Mouse (Mus musculus): Measurements from ENCODE around the gene Ly6g6c. TPM values are rescaled to one million over a fixed set of nuclear protein-coding genes. Genes with fewer than 3 reads are reported as not detected.

Gene Ly6g6c
- polyA plus RNA-seq, 1 experiment from 2014 or later = 0.87 TPM

- peaks cover 59% of the 10 kb centered on the region for H3K4me1 ChIP-seq
These were observed 15.6 kb upstream of the Ly6g6c start, which contains the start of gene Clic1 for GRCm38 (mm10) chr17:35049561-35050016. Gene Clic1 (plus strand): TSS chr17:35049966.

DNA sequence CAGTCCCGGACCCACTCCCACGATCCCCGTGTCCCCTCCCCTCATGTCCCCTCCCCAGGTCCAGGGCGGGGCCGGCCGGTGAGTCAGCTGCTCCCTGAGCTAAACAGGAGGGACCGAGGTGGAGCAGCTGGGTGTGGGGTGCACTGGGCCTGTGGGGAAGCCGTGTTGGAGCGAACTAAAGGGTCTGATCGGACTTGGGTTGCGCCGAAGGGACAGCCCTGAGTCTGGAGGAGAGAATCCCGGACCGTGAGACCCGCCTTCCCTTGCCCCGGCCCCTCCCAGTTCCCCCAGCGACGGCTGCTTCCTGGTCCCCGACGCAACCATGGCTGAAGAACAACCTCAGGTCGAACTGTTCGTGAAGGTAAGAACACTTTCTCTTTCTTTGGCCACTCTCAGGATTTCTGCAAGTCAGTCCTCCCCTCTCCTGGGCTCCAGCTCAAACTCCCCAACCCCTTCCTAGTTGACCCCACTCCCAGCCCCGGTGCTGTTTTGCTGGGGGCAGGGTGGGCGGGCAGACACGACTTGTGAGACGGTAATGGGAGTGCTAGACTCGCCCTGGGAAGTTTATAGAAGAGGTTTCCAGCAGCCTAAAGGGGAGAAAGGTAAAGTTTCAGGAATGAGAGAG lies 14.9 kb upstream of the Ly6g6c start:
- H3K27ac ChIP-seq = peak overlapping the region; percentile 99
- H3K4me1 ChIP-seq = peaks cover 57% of the 10 kb centered on the region
- no peaks in the 10 kb centered on the region for H3K9me3 ChIP-seq
- peak overlapping the region; percentile 67 for H3K4me3 ChIP-seq
- H3K27me3 ChIP-seq = no peaks in the 10 kb centered on the region
- ATAC-seq (ENCODE audit: insufficient number of reproducible peaks, insufficient read depth, low FRiP score, low TSS enrichment, low read depth) = no peak
- H3K36me3 ChIP-seq = peaks cover 29% of the 10 kb centered on the region
- H3K9ac ChIP-seq = peak overlapping the region; percentile 89
- 0% methylated on average over 27 of the region's 27 CpGs for WGBS
- peak overlapping the region; percentile 92 for H3K4me2 ChIP-seq

More at GRCm38 (mm10) chr17:35049561-35050016, 15.6 kb upstream of the Ly6g6c start, which contains the start of gene Clic1:
- Histone ChIP-seq H3K36me3 (peaks cover 24% of the 10 kb centered on the region), H3K4me3 (peak within 1 kb of the TSS; percentile 67), H3K9ac (peak within 1 kb of the TSS; percentile 89), H3K27me3 (no peaks in the 10 kb centered on the region), H3K9me3 (no peaks in the 10 kb centered on the region), H3K27ac (peak within 1 kb of the TSS; percentile 99), H3K4me2 (peak within 1 kb of the TSS; percentile 92)
- ATAC-seq (ENCODE audit: insufficient number of reproducible peaks, insufficient read depth, low FRiP score, low TSS enrichment, low read depth) = peak; percentile 32; the same call in 1 of the 2 replicates
- WGBS = 3% methylated on average over 11 of the region's 11 CpGs

DNA sequence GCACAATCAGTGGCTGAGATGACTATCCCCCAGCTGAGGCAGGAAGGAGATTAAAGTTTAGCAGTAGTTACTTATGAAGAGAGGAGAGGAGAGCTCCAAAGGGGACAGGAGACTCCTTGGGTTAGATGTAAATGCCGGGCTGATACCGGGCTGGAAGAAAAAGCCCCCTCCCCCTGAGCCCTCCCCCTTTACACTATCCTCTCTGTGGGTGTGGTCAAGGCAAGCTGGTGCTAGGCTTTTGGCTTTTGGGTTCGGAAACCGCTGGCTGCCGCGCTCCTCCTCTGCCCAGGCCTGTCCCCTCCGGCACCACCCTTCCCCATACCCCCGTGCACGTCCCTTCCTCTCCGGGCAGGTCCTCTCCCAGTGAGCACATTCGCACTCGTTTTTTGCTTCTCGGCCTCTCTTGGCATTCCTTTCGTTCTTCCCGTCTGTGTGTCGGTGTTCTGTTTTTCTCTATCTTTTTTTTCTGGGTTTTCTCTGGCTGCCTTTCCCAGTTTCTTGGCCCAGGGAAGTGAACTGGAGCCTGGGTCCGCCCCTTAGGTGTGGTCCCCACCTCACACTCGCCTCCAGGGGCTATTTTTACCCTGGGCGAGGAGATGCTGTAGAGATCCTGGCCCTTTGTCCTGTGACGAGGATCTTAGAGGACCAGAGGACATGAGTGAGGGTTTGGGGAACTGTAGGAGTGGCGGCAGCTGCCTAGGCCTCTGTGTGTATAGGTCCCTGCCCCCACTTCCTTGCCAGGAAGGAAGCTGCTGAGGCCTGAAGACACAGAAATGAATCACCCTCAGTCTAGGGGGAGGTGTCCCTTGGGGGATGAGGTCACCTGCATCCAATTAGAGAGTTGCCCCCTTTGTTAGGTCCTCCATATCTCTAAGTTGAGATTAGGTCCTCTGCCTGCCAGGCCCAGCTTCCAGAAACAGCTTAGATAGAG lies 13.8 kb upstream of the Ly6g6c start:
- H3K4me1 ChIP-seq = peaks cover 47% of the 10 kb centered on the region
- peak overlapping the region; percentile 89 for H3K9ac ChIP-seq
- H3K4me3 ChIP-seq = peak overlapping the region; percentile 67
- 2% methylated on average over 21 of the region's 21 CpGs for WGBS
- no peaks in the 10 kb centered on the region for H3K9me3 ChIP-seq
- peaks cover 41% of the 10 kb centered on the region for H3K36me3 ChIP-seq
- H3K27me3 ChIP-seq = no peaks in the 10 kb centered on the region
- peak overlapping the region; percentile 99 for H3K27ac ChIP-seq
- ATAC-seq (ENCODE audit: insufficient number of reproducible peaks, insufficient read depth, low FRiP score, low TSS enrichment, low read depth) = 0 out of 2 replicates have a peak, but pooled peaks have one; percentile 9
- peak overlapping the region; percentile 92 for H3K4me2 ChIP-seq

- WGBS = 78% methylated on average over 12 of the region's 12 CpGs
- Histone ChIP-seq H3K4me1 (peaks cover 41% of the 10 kb centered on the region), H3K27me3 (no peaks in the 10 kb centered on the region)
These were observed 12.9 kb upstream of the Ly6g6c start for GRCm38 (mm10) chr17:35052271-35052798.

GRCm38 (mm10) chr17:35055691-35056495 lies 9.3 kb upstream of the Ly6g6c start:
- no peaks in the 10 kb centered on the region for H3K9me3 ChIP-seq
- peaks cover 68% of the 10 kb centered on the region for H3K36me3 ChIP-seq
- ATAC-seq (ENCODE audit: insufficient number of reproducible peaks, insufficient read depth, low FRiP score, low TSS enrichment, low read depth) = no peak
- WGBS = 92% methylated on average over 7 of the region's 7 CpGs
- H3K9ac ChIP-seq = no peak overlapping the region
- H3K27me3 ChIP-seq = no peaks in the 10 kb centered on the region
- no peak overlapping the region for H3K4me2 ChIP-seq
- no peak overlapping the region for H3K27ac ChIP-seq
- peaks cover 30% of the 10 kb centered on the region for H3K4me1 ChIP-seq
- H3K4me3 ChIP-seq = no peak overlapping the region

More at GRCm38 (mm10) chr17:35052271-35052798, 12.9 kb upstream of the Ly6g6c start:
- peaks cover 48% of the 10 kb centered on the region for H3K36me3 ChIP-seq
- H3K9ac ChIP-seq = peak overlapping the region; percentile 89
- no peaks in the 10 kb centered on the region for H3K9me3 ChIP-seq
- H3K4me2 ChIP-seq = peak overlapping the region; percentile 92
- ATAC-seq (ENCODE audit: insufficient number of reproducible peaks, insufficient read depth, low FRiP score, low TSS enrichment, low read depth) = no peak
- peak overlapping the region; percentile 67 for H3K4me3 ChIP-seq
- H3K27ac ChIP-seq = peak overlapping the region; percentile 99

- H3K36me3 ChIP-seq = peaks cover 79% of the 10 kb centered on the region
- WGBS = 81% methylated on average over 3 of the region's 3 CpGs
These were observed 8.1 kb upstream of the Ly6g6c start for GRCm38 (mm10) chr17:35057090-35057489.

DNA sequence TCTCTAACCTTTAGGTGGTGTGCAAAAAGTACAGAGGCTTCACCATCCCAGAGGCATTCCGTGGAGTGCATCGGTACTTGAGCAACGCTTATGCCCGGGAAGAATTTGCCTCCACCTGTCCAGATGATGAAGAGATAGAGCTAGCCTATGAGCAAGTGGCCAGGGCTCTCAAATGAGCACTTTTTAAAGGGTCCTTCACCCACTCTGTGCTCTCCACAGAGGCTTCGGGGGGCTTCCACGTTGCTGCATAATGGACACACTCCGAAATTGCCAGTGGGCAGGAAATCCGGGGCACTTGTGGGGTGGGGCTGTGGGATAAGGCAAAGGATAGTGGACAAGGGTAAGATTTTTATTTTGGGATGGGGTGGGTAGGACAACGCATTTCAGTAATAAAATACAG lies 6.9 kb upstream of the Ly6g6c start:
- Histone ChIP-seq H3K27ac (peak overlapping the region; percentile 92), H3K4me2 (peak overlapping the region; percentile 96), H3K27me3 (peaks cover under 1% of the 10 kb centered on the region; the same call in 1 of the 2 replicates), H3K9ac (peak overlapping the region; percentile 83; the same call in 1 of the 2 replicates), H3K9me3 (no peaks in the 10 kb centered on the region), H3K4me3 (peak overlapping the region; percentile 76; the same call in 1 of the 2 replicates), H3K4me1 (peaks cover 20% of the 10 kb centered on the region), H3K36me3 (peaks cover 80% of the 10 kb centered on the region)
- no peak for ATAC-seq (ENCODE audit: insufficient number of reproducible peaks, insufficient read depth, low FRiP score, low TSS enrichment, low read depth)
- 59% methylated on average over 9 of the region's 9 CpGs for WGBS

More at GRCm38 (mm10) chr17:35057090-35057489, 8.1 kb upstream of the Ly6g6c start:
- no peak for ATAC-seq (ENCODE audit: insufficient number of reproducible peaks, insufficient read depth, low FRiP score, low TSS enrichment, low read depth)
- no peak overlapping the region for H3K27ac ChIP-seq
- no peaks in the 10 kb centered on the region for H3K27me3 ChIP-seq
- H3K4me1 ChIP-seq = peaks cover 29% of the 10 kb centered on the region
- no peak overlapping the region for H3K4me3 ChIP-seq
- H3K9me3 ChIP-seq = no peaks in the 10 kb centered on the region
- no peak overlapping the region for H3K9ac ChIP-seq
- H3K4me2 ChIP-seq = no peak overlapping the region

DNA sequence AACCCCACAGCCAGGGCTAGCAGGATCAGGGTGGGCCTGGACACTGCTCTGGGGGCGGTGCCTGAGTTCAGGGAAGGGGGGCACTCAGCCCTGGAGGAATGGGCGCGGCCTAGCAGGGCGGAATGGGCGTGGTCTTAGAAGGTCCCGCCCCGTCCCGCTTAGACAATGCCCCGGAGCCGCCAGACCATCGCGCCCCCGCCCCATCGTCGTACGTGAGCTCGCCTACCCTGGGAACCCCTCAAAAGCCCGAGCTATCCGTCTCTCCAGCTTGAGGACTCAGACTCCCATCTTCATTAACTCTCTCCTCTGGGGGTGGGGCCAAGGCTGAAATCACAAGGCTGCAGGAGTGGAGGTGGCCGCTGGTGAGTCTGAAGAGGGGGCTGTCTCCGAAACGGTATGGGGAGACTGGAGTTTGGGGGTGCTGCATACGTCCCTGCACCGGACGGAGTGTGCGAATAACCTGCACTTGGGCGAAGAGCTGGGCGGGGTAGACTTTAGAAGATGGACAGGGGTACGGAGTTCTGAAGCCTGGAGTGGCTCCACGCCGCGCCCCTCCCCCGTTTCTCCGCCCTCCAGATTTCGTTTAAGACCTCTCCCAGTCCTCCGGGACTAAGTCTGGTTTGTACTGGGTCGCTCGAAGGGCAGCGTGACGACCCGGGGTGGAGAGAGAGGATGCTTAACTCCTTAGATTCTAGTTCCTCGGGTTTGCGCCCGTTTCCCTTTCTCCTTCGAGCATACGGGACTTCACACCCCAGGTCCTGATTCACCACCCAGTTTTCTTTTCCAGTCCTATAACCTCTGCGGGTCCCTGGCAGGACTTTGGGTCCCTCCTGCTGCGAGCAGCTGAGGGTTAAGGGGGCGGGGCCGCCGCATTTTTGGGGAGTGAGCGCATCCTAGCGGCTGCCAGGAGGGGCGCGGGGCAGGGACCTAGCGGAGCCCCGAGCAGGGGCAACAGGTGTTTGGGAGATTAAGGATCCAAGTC lies 6.0 kb upstream of the Ly6g6c start, which contains the start of gene Ddah2:
Gene Ddah2, plus strand, starts transcription at position 125 of the 982 bp plus-strand sequence.
- peaks cover 22% of the 10 kb centered on the region for H3K4me1 ChIP-seq
- peak within 1 kb of the TSS; percentile 76 for H3K4me3 ChIP-seq
- peak within 1 kb of the TSS; percentile 92 for H3K27ac ChIP-seq
- H3K4me2 ChIP-seq = peak within 1 kb of the TSS; percentile 96
- under 1% methylated on average over 57 of the region's 57 CpGs for WGBS
- peaks cover 73% of the 10 kb centered on the region for H3K36me3 ChIP-seq
- peak; percentile 86 for ATAC-seq (ENCODE audit: insufficient number of reproducible peaks, insufficient read depth, low FRiP score, low TSS enrichment, low read depth)
- H3K27me3 ChIP-seq = peaks cover 10% of the 10 kb centered on the region; the same call in 1 of the 2 replicates
- H3K9ac ChIP-seq = peak within 1 kb of the TSS; percentile 83
- no peaks in the 10 kb centered on the region for H3K9me3 ChIP-seq

DNA sequence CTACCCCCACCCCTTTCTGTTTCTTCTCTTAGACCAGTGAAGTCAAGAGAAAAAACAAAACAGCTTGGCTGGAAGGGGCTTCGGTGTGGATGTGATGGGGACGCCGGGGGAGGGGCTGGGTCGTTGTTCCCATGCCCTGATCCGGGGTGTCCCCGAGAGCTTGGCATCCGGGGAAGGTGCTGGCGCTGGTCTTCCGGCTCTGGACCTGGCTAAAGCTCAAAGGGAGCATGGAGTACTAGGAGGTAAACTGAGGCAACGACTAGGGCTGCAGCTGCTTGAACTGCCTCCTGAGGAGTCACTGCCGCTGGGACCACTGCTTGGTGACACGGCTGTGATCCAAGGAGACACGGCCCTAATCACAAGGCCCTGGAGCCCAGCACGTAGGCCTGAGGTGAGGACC lies 5.1 kb upstream of the Ly6g6c start:
- Histone ChIP-seq H3K4me2 (peak overlapping the region; percentile 96), H3K9me3 (no peaks in the 10 kb centered on the region), H3K4me1 (peaks cover 31% of the 10 kb centered on the region), H3K9ac (peak overlapping the region; percentile 83), H3K27ac (peak overlapping the region; percentile 44; the same call in 1 of the 2 replicates), H3K36me3 (peaks cover 67% of the 10 kb centered on the region), H3K4me3 (peak overlapping the region; percentile 76), H3K27me3 (peaks cover 18% of the 10 kb centered on the region)
- ATAC-seq (ENCODE audit: insufficient number of reproducible peaks, insufficient read depth, low FRiP score, low TSS enrichment, low read depth) = no peak
- 24% methylated on average over 14 of the region's 14 CpGs for WGBS
